9 mouse cellular contexts compared by ENCODE assay signal in genomic region chr16:25060266-25060665, GRCm38 (mm10).
DNase-seq lines count a peak whose midpoint lies in the region; ATAC-seq and TF ChIP-seq lines count a peak whose summit lies in the region.
"Had no signal": no experiment of that assay in that cellular context is flagged by ENCODE, and none has a peak within 500 bp of the region (broad histone marks: within the 10 kb centered on the region; RNA-seq: fewer than 3 reads in every experiment).

No protein-coding gene starts in this region.

- intact Hi-C loops in heart, postnatal 10 days (cut with DNase I), result loop anchor here (5.0 to 10.0 kb wide), 4 partner anchors 345 to 778 kb away; partner anchors contain the start of gene Lpp

- H3K4me2 ChIP-seq in liver, postnatal 0 days (ENCODE audit: low read depth, low read length), result no peak overlapping the region
- H3K4me2 ChIP-seq in liver, embryonic 12.5 days, result no peak overlapping the region
- H3K4me2 ChIP-seq in limb, embryonic 13.5 days (replicated peaks), result peak overlapping the region; percentile 71

- peak; percentile 87 for DNase-seq in heart, adult 11 months
- no peak for DNase-seq in heart, postnatal 10 days
- DNase-seq in liver, postnatal 0 days, result no peak
- DNase-seq in urinary bladder, postnatal 4 days (ENCODE audit: low spot score in 2 of 2), result no peak
- DNase-seq in layer of hippocampus, postnatal 25 days (ENCODE audit: extremely low spot score in 1 of 2, low spot score in 1 of 2), result no peak

- peak overlapping the region; percentile 99 for H3K27ac ChIP-seq in liver, postnatal 0 days (ENCODE audit: low read depth)
- H3K27ac ChIP-seq in liver, embryonic 12.5 days, result no peak overlapping the region
- peak overlapping the region; percentile 69; the same call in 1 of the 2 replicates for H3K27ac ChIP-seq in cortical plate, adult 2 months (ENCODE audit: insufficient read depth, low read length)
- peak overlapping the region; percentile 96 for H3K27ac ChIP-seq in limb, embryonic 13.5 days

- TF ChIP-seq CTCF in liver, postnatal 0 days (IDR thresholded peaks at IDR 0.05; ENCODE audit: low read depth), result no peak
- TF ChIP-seq CTCF in cortical plate, adult 2 months (IDR thresholded peaks at IDR 0.05; ENCODE audit: extremely low read depth, insufficient read depth, low read length), result no peak

- 74% methylated on average over 8 of the region's 8 CpGs for WGBS in liver, postnatal 0 days (ENCODE audit: insufficient replicate concordance)
- WGBS in liver, embryonic 12.5 days (ENCODE audit: insufficient replicate concordance), result 63% methylated on average over 8 of the region's 8 CpGs
- 85% methylated on average over 8 of the region's 8 CpGs for WGBS in limb, embryonic 13.5 days

- no peak for TF ChIP-seq EP300 in liver, postnatal 0 days (IDR thresholded peaks at IDR 0.05; ENCODE audit: low read depth)

- H3K4me1 ChIP-seq in liver, postnatal 0 days (ENCODE audit: insufficient read depth), result peaks cover 22% of the 10 kb centered on the region
- peaks cover 18% of the 10 kb centered on the region for H3K4me1 ChIP-seq in liver, embryonic 12.5 days
- no peaks in the 10 kb centered on the region; the same call in 1 of the 2 replicates for H3K4me1 ChIP-seq in cortical plate, adult 2 months (ENCODE audit: control insufficient read depth, insufficient read depth, low read length)
- peaks cover 18% of the 10 kb centered on the region for H3K4me1 ChIP-seq in limb, embryonic 13.5 days

- no peak for TF ChIP-seq POLR2A in cortical plate, adult 2 months (IDR thresholded peaks at IDR 0.05; ENCODE audit: extremely low read depth, insufficient read depth, low read length)

- ATAC-seq in liver, postnatal 0 days, result no peak
- no peak for ATAC-seq in liver, embryonic 12.5 days
- no peak for ATAC-seq in limb, embryonic 13.5 days (ENCODE audit: low FRiP score, low read depth)

- H3K9ac ChIP-seq in liver, postnatal 0 days (replicated peaks), result no peak overlapping the region
- H3K9ac ChIP-seq in liver, embryonic 12.5 days, result no peak overlapping the region
- no peak overlapping the region for H3K9ac ChIP-seq in limb, embryonic 13.5 days
- H3K9ac ChIP-seq: liver, embryonic 15.5 days had no signal

- no peaks in the 10 kb centered on the region for H3K27me3 ChIP-seq in liver, postnatal 0 days (ENCODE audit: insufficient read depth, low read length)
- peaks cover 23% of the 10 kb centered on the region for H3K27me3 ChIP-seq in liver, embryonic 12.5 days (replicated peaks)
- 0 out of 2 replicates have a peak, but pooled peaks cover 7% of the 10 kb centered on the region for H3K27me3 ChIP-seq in limb, embryonic 13.5 days

- no peak overlapping the region for H3K4me3 ChIP-seq in liver, postnatal 0 days (ENCODE audit: low read depth, low read length)
- no peak overlapping the region for H3K4me3 ChIP-seq in liver, embryonic 12.5 days
- H3K4me3 ChIP-seq in cortical plate, adult 2 months (ENCODE audit: insufficient read depth, low read length), result no peak overlapping the region
- 0 out of 2 replicates have a peak overlapping the region, but pooled peaks have one; percentile 57 for H3K4me3 ChIP-seq in limb, embryonic 13.5 days

- H3K9me3 ChIP-seq in liver, postnatal 0 days (ENCODE audit: low read length), result no peaks in the 10 kb centered on the region
- H3K9me3 ChIP-seq in liver, embryonic 12.5 days (replicated peaks), result no peaks in the 10 kb centered on the region
- no peaks in the 10 kb centered on the region for H3K9me3 ChIP-seq in limb, embryonic 13.5 days
- H3K9me3 ChIP-seq: liver, embryonic 15.5 days had no signal

- H3K36me3 ChIP-seq in liver, postnatal 0 days (replicated peaks; ENCODE audit: insufficient read depth, low read length), result no peaks in the 10 kb centered on the region
- no peaks in the 10 kb centered on the region for H3K36me3 ChIP-seq in liver, embryonic 12.5 days
- no peaks in the 10 kb centered on the region for H3K36me3 ChIP-seq in limb, embryonic 13.5 days
- H3K36me3 ChIP-seq: liver, embryonic 15.5 days had no signal
